Mouse (Mus musculus) right cerebral cortex, postnatal 25 days (tissue): ENCODE measurements around the gene Neurog1.
A peak's percentile ranks its signal among the peaks of the same experiment; 100 is the strongest.

Source experiments
- DNase-seq: peaks from one replicate; pipeline ENCODE4 v3.0.0; 2022

Neurog1 gene

DNA sequence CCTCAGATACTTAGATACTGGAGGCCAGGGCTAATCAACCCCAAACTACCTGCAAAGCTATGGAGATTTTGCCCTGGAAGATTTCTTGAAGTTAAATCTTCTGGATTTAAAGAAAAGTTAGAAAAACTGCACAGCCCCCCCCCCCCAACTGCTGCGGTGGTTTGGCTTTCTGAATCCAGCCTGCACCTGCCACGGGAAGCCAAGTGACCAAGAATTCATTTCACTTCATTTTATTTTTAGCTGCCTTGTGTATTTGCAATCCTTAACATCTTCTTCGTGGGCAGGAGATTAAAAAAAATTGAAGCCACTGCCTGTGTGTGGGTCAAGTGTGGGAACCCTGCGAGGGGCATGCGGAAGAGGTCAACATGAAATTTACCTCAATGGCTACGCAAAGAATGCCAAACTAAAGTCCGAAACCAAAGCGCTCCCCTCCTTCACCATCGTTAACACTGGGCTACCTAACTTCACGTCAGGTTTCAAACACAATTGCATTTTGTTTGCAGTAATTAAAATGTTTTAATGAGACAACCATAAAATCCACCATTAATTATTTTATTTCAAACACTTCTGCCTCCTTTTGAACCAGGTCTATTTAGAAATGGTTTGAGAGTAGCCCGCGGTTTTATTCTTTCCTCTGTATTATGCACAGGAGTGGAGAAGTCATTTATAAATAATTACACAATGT is 5.6 kb upstream of the Neurog1 start:
- DNase-seq, result no peak

DNA sequence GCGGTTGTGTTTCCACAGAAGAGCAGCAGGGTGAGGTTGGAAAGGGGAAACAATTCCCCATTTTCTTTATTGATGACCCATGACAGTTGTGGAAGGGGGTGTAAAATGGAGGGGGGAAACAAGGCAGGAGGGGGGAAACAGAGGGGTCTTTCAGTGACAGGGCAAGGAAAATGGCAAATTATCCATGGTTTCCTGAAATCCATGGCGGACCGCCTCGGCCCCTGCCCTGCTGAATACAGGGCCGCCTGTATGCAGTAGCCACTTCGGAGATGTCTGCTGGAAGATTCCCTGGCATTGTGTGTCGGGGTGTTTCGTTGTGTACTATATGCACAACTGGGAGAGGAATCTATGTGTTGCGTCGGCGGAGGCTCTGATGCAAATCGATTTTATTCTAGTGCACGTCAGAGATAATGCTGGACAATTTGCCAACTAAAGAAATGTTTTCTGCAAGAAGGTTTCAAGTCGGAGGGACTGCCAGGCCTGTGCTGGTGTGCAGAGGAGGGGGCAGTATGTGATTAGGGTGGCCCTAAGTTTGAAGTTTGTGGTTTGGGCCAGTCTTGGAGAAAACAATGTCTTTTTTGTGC is 4.8 kb upstream of the Neurog1 start:
- no peak for DNase-seq

DNA sequence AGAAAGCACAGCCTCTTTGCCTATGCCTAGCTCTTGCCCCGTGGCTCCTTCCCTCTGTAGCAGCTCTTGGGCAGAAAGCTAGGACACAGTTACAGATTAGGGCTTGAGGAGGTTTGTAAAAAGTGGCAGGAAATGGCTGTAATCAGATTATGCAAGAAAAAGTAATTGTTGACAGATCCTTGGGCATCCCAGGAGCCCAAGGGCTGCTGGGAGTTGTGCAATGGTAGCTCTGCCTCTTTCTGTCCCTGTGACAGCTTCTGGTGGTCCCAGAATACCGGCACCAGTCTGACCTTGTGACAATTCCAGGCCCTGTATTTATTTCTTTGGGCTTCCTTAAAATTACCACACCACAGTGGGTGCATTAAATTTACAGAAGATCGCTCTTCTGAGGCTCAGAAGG is 1.4 kb upstream of the Neurog1 start:
- no peak for DNase-seq

DNA sequence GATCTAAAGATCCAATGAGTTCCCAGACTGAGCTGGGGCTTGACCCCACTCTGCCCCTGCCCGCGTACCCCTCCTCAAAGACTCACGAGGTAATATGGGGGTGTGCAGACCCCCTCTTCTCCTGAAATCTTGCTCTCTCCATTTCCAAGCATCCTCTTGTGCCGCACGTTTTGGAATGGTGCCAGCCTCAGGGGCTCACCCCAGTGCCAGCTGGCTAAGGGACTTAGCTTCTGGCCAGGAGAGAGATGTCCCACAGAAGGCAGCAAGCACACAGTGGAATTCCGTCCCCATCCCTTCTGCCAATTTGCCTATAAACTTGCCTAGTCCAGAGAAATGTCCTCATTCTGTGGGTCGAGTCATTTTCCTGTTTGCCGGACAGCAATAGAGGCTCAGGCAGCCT is 820 bp upstream of the Neurog1 start:
- DNase-seq, result no peak

DNA sequence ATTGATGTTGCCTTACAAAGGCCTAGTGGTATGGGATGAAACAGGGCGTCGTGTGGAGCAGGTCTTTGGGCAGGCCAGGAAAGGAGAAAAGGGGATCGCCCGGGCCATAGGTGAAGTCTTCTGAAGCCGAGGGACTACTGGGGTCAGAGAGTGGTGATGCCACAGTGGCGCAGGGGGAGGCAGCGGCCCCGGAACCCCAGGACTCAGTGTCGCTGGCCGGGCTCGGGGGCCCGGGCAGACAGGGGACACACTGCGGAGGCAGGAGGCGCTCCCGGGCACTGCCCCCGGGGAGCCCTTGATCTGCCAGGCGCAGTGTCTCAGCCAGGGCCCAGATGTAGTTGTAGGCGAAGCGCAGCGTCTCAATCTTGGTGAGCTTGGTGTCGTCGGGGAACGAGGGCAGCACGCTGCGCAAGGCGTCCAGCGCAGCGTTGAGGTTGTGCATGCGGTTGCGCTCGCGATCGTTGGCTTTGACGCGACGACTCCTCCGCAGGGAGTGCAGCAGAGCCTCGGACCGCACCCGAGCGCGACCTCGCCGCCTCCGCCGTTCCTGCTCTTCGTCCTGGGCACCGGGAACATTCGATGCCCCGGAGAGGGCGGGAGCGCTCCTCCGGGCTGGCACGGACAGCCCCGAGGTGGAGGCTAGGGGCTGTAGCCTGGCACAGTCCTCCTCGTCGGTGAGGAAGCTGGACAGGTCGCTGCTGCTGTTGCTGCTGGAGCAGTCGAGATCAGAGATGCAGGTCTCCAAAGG is 613 bp downstream of the Neurog1 start:
- no peak for DNase-seq

DNA sequence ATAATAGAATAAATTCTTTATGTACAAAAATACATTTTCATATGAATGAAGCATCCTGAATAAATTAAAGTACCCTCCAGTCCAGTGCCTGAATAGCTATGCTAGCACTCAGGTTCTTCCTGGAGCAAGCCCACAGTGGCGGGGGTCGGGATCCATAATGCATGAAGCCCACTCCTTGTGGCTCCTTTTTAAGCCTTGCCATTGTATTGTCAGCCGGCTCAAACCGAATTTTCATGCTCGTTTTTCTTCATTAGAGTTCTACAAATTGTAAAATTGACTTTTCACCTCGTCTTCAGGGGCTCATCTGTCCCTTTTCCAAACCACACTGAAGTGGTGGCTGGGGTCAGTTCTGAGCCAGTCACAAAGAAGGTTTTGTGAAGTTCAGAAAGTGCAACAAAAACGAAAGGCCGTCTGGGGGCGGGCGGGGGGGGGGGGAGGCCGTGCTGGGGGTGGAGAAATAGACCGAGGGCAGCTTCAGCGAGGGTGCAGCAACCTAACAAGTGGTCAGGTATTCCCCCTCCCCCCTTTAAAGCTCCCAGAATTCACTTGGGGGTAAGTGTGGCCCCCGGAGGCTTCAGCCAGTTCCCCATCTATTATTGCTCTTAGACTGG is 1.3 kb downstream of the Neurog1 start:
- DNase-seq, result no peak

DNA sequence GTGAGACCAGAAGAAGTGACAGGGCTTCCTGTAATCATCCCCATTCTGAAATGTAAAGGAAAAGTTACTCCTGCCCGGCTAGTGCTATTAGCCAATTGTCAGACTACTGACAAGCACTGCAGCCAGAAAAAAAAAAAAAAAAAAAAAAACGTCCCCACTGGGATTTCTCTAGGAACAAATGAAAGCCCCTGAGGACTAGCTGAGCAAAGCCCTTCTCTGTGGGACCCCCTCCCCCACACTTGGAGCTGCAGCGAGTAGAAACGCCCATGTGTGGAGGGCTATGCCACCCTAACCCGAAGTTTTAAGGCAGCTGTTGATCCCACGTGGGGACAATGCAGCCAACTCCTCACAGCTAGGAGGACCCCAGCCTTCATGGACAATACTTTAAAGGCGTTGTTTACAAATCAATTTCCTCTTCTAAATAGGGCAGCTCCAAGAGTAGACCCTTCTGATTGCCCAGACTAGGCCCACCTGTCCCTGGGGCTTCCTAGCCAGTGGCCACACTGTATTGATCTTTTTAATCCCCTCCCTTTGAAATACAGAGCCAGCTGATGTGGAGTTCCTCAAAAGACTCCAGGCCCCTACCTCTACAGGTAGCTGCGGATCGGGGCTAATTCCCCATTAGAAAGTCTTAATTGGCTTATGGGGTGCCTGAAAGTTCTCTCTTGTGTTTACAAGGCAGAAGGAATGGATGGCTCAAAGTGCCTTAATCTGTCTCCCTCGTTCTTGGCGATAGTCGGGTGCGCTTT is 2.2 kb downstream of the Neurog1 start:
- DNase-seq, result no peak

DNA sequence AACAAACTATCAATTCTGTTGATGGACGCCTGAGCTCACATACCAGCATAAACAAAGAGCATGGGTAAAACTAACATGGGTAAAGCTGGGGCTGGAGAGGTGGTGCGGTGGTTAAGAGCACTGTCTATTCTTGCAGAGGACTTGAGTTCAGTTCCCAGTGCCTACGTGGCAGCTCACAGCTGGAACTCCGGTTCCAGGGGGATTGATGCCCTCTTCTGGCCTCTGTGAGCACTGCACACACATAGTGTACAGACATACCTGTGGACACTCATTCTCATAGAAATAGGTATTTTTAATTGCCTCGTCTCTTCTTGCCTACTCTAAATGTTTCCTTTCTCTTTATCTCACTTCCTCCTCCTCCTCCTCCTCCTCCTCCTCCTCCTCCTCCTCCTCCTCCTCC is 8.9 kb downstream of the Neurog1 start:
- no peak for DNase-seq

DNA sequence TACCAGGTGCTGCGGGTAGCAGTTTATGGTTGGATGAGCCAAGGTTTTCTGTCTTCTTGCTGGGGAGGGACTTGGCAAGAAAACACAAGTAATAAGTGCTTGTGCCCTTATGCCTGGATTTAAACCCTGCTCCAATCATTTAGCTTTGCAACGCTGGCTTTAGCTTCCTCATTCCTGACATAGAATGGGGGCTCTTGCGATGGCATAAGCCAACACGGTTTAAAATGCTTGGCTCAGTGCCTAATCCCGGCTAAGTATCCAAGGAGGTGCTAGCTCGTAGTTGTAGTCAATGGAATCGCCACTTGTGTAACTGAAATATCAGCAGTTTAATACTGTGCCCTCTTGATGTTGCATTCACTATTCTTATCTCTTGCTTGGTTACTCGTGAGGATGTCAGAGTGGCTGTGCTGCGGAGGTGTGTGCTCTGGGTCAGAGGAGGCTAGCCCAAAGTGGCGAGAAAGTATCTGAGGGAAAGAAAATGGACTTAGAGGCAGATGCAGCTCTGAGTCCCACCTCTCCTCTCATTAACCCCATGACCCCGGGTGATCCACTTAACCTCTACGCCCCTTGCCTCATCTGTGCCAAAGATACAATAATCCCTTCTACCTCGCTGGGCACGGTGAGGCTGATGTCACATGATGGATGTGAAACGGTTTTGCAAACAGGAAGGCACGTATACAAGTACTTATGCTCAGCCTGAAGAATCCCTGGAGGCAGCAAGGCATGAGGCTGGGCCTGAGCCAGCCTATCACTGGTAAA is 11.8 kb downstream of the Neurog1 start:
- DNase-seq, result no peak

DNA sequence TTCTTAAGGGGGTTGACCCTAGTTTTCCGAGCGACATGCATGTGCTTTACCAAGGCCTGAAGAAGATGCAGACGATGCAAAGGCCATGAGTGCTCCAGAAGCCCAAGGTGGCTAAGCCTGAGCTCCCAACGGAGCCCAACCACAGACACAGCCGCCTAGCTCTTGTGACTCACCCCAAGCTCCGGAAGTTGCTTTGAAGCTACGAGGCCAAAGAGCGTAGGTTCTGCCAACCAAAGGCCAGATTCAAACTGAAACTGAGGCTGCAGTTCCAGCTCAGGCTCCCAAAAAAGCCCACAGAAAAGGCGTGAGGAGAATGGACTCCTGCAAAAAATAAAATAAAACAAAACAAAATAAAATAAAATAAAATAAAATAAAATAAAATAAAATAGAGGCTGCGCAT is 14.1 kb downstream of the Neurog1 start:
- DNase-seq, result no peak

DNA sequence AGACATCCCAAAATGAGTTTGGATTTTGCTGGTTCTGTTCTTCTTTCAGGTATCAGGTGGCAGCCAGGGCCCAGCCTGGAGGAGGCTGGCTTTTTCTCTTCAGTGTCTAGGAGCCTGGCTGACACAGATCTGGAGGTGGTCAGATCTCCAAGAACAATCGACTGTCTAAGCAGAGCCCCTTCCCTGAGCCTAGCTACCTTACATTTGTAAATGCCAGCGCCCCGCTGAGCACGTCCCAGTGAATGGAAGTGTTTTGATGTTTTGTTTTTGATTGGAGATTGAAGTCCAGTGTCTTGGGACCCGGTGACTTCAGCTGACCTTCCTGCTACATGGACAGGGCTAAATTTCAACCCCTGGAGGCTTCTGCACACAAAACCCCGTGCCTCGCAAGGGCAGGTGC is 15.8 kb downstream of the Neurog1 start:
- no peak for DNase-seq

DNA sequence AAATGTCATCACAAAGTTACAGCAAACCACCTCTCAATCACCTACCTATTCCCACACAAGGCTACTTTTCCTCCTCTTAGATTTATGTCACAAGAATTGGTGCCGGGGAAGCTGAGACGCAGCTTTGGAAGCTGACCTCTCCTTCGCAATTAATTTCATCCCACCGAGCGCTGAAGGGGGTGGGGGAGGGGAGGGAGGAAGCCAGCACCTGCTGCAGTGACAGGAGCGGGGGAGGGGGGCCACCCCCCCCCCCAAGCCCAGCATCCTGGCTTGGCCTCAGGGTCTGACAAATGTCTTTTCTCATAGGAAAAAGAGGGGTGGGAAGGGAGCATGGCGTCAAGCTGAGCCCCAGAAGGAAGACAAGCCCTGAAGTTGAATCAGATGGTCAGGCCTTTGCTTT is 23.2 kb downstream of the Neurog1 start:
- no peak for DNase-seq

DNA sequence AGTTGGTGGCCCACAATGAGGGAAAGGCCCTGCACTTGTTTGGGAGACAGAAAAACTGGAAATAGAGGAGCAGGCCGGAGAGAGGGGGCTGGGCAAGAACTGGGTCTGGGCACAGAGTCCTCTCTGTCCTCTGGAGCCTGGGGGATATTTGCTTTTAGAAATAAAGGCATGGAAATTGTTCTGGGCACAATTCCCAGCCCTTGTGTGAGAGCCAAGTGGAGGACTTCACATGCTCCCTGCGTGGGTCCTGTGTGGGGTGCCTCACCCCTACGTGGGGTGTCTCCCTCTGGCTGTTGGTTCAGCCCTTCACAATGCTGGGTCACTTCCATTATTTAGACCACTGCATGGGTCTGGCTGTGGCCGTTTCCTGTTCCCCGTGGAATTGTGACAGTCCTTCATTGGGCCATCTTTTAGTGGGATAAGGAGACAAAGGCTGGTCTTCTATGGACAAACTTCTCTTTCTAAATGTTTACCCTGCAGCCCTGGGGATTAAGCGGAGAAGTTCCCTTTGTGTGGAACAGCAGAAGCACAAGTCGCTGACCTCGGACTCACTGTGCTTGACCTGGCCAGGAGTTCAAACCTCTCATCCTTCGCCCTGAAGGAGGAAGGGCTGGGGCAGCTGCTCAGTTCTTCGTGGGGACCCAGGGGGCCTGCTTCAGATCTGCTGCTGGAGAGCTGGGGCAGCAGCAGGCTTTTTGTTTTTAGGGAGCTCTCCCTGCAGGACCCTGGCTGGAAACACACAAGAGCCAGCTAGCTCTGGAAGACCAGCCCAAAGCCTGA is 25.6 kb downstream of the Neurog1 start:
- DNase-seq, result peak; percentile 29

DNA sequence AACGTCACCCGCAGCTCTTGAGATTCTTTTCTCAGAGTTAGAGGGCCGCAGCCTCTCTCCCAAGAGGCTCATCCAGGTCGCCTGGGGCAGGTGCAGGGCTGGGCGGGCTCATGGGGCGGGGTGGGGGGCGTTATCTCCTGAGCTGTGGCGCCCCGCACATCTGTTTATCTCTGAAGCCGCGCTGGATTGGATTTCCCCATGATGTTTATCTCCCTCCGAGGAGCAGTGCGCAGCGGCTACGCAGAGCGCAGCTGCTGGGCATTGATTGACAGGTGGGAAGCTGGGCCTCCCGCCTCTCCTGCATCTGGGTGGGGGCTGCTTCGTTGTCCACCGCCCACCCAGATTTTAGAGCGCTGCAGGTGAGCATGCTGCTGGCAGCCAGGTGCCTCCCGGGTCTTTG is 28.3 kb downstream of the Neurog1 start:
- no peak for DNase-seq

DNA sequence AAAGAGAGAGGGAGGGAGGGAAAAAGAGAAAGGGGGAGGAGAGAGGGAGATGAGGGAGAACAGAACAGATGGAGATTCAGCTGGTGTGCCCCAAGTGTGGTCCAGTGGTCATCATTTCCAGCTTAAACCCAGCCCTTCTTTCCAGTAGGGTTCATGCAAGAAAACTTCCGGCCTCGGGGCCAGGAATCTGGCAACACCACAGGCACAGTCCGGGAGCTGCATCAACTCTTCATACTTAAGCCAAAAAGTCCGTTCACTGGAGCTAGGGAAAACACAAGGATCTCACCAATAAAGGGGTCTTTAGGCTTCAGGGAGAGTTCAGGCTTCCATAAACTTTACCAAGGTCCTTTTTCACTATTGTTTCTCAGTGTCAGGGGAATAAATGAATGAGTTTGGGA is 29.1 kb downstream of the Neurog1 start:
- no peak for DNase-seq

DNA sequence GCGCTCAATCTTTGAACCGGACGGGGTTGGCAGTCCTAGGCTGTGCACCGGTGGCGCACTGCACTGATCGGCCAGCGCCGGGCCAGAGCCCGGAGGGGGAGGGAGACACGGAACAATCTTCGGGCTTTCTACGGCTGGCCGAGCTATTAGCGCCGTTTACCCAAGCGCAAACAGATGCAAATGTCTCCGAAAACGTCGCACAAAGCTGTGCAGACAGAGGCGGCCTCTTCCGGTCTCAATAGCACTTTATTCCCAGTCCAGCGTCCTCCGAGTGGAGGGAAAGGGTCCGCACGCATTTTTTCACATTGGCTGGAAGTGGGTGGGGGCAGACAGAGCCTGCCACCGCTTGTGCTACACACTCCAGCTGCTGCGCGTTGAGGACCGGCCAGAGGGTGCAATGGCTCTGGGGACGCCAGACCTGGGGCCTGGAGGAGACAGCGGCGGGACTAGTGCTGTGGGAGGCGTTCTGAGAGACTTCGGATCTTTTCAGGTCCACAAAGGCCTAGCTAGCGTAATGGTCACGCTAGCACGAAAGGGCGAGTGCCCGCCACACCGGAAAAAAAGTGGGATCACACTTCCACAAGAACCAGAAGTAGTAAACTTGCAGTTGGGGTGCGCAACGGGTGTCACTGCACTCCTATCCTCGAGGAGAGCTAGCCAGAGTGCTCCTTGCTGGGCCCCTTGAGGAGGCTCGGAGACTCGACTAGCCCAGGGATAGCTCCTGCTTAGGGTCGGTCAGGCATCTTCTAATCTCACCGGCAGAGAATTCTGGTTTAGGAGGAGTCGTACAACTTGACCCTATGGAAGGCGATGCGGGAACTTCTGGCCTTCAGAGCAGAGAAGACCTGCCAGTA is 29.7 kb downstream of the Neurog1 start:
- DNase-seq, result peak; percentile 31

DNA sequence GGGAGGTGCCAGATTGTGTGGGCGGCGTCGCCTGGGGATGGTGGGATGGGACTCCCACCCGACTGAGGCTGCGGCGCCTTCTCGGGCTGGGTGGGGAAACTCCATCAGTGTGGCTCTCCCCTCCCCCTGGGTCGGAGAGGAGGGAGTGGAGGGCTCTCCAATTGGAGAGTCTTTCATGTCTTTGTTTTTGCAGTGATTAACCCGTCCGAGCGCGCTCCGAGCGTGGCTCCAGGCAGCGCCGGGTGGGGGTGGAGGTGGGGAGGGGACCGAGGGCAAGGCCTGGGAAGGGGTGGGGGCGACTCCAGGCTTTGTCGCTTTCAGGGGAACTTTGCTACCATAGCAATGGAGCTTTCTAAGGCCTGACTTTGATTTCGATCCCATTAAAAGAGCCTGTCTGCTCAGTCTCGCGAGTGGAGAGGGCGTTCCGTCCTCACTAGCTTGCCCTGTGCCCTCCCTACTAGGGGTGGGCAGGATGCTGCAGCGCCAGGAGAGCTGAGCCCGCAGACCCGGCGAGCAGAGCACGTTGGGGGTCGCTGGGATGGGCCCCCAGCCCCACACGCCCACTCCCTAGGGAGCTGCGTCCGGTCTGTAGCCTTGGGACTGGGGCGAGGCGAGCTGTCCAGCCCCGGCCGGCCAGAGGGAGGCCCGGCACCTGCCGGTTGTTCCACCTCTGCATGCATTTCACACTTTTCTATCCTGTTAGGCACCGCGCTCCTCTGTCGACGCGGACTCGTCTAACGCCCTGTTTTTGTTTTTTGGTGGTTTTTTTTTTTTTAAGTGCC is 30.6 kb downstream of the Neurog1 start:
- DNase-seq, result no peak

DNA sequence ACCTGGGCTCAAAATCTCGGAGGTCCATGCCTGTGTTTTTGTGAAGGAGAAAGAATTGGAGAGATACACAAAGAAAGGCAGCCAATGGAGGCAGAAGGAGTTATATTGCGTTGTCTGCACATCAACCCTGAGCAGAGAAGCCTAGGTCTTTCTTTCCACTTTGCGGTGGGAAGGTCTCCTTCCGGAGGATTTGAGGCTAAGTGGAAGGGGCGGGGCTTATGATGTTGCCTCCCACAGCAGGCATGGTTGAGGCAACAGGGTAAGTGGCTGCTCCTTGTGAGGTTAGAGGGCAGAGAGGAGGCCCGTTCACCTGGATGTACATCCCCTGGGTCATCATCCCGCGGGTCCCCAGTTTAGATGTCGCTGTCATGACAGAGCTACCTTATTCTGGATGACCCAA is 32.7 kb downstream of the Neurog1 start:
- no peak for DNase-seq

DNA sequence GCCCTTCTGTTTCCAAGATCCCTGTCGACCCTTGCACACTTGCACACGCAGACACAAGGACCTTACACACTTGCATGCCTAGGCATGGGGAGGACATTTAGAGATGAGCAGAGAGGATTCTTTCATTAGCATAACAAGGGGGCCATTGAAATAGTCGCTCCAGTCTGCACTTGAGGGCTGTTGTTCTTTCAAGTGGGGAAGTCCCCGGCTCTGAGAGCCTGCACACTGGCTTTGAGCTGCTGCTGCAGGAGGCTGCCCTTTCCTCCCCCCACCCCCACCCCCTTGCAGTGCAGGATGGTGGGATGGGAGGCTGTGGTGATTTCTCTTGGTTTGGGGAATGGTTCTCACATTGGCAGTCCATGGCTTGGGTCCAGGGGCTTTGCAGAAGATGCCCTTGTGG is 35.9 kb downstream of the Neurog1 start:
- DNase-seq, result no peak

DNA sequence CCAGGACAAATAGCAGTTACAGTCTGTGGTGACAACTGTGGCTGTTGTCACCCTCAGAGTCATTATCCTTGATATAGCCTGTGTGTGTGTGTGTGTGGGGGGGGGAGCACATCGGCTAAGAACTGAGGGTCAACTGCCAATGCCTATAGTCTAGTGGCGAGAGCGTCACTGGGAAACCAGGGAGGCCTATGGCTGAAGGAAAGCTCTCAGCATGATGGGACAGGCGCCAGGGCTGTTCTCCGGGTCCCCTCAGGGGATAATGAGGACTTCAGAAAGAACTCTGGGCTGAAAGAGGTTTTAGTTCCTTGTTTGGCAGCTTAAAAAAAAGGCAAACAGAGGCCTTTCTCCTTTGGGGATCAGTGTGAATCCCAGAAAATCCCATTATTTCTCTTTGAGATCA is 37.3 kb downstream of the Neurog1 start:
- no peak for DNase-seq
